Mouse (Mus musculus) heart, adult 2 months (tissue): ENCODE results near the gene Cd27.

Source experiments
- CTCF ChIP-seq: fragments of 200-600 bp; IDR thresholded peaks from 2 replicates; pipeline ENCODE4 v1.8.1; 2022; ENCODE audit warnings: antibody characterized with exemption, mild to moderate bottlenecking, moderate library complexity
- EP300 ChIP-seq: fragments of 200-500 bp; IDR thresholded peaks from 2 replicates; pipeline ENCODE4 v1.6.1; 2011; ENCODE audit warnings: low read depth, low read length, control low read depth; ENCODE audit not compliant: insufficient read depth
- POLR2A ChIP-seq: fragments of 200-500 bp; IDR thresholded peaks from 2 replicates; pipeline ENCODE4 v1.6.1; 2011; ENCODE audit warnings: mild to moderate bottlenecking, low read depth, low read length, control low read depth; ENCODE audit not compliant: insufficient read depth

DNA sequence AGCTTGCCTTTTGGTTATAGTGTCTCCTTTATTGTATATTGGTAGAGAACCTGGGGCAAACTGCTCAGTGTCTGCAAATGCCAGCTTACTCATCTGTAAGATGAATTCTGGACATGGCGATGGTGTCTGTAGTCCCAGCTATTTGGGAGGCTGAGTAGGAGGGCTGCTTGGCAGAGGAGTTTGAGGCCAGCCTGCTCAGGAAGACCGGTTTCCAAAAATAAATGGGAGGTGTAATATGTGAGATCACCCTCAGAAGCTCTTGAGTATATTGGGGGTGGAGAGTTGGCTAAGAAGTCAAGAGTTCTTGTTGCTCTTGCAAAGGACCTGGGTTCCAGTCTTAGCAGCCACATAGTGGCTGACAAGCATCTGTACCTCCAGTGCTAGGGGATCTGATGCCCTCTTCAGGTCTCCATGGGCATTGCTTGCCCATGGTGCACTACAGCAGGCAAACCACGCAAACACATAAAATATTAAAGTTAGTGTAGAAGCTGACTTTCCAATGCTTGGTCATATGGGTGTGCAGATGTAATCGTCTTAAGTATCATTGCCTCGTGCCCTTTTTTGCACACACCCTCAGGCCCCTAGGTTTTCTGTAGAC, 11.2 kb downstream of the Cd27 start:
- TF ChIP-seq CTCF = peak; percentile 72
- no peak for TF ChIP-seq EP300
- TF ChIP-seq POLR2A = no peak
